Mouse (Mus musculus): ENCODE measurements around the gene Arl15.

Gene Arl15

DNA sequence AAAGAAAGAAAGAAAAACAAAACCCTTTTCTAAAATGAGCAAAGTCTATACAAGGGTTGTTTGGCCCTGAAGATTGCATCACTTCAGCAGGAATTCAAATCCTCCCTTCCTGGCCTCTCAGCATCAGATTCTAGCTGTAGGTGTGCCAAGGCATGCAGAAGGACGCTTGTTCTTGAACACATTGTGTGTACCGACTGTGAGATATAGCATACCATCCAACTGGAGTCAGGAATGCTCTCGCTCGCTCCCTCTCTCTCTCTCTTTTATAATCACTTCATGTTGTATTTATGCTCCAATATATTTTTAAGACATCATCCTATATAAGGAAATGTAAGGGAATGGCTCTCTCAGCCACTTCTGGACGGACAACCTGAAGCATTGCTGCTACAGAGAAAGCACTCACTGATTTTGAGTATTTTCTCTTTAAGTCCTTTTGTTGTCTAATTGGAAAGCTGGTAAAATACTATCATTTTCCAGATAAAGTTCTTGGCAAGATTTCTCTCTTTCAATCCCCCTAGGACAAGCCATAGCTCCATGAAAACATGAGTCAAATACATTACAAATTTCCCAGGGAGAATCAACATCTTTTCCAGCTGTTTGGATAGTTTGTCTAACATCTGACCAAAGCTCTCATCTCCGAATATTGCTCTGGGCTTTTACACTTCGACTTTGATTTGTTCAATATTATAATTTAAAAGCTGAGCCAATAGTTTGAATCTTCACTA, 300.0 kb downstream of the Arl15 start:
- no peak for DNase-seq (ENCODE audit: low spot score in 2 of 2)

DNA sequence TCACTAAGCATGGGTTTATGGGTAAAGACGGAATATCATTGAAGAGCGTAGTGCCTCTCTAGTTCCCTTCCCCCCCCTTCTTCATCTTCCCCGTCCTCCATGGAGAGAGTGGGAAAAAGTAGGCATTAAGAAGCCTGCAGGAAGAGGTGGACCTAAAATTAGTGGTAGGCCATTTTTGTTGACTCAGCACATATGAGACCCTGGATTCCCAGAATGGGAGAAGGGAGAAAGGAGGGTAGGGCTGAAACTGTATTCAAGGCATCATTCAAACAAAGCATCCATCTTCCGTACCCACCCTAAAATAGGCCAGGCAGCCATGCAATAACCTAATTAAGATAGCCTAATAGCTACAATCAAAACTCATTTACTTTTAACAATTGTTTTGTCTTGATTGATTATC, 301.1 kb downstream of the Arl15 start:
- DNase-seq (ENCODE audit: low spot score in 2 of 2): no peak

DNA sequence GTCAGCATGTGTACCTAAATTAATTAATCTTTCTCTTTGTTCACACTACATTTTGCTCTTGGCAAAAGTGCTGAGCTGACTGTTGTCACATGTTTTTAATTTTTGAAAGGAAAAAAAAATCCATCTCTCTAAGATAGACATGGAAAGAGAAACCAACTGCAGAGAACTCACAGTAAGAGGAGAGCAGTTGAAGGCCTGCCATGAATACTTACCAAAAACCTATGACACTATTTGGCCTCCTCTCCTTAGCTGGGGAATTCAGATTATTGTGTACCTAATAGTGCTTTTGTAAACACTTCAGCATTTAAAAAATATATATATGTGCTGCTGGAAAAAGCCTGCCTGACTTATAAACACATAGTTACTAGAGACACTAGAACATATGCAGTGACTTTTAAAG, 302.1 kb downstream of the Arl15 start:
- DNase-seq (ENCODE audit: low spot score in 2 of 2): no peak

DNA sequence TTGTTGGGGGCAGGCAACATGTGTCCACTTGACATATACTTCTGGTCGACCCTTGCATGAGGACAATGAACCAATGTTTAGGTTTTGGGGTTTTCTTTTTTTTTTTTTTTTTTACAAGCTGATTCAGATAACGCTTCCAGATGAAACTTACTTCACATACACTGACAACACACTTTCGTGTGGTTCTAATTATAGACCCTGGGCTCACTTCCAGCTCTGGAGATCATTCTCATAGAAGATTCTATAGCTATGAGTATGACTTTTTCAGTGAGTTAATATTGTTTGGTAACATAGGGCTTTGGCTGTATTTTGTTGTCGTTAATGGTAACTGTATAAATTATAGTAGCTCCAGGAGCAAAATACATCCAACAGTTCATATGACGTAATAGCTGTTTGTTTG, 306.9 kb downstream of the Arl15 start:
- DNase-seq (ENCODE audit: low spot score in 2 of 2): no peak

DNA sequence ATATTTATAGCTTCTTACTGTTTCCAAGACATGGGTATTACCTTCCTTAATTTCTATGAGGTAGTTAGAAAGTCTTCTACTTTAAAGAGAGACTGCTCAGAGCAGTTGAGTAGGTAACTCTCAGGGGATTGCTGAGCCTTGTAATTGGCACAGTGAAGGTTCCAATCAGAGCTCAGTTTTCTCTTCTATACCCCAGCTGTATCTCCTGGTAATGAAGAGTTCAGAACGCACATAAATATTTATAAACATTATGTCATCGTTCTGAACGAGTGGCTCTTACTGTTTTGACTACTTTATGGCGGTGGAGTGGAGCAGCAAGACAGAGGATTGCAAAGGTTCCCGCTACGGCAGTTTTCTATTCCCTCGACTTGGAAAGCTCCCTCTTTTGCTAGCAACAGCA, 311.8 kb downstream of the Arl15 start:
- no peak for DNase-seq (ENCODE audit: low spot score in 2 of 2)

DNA sequence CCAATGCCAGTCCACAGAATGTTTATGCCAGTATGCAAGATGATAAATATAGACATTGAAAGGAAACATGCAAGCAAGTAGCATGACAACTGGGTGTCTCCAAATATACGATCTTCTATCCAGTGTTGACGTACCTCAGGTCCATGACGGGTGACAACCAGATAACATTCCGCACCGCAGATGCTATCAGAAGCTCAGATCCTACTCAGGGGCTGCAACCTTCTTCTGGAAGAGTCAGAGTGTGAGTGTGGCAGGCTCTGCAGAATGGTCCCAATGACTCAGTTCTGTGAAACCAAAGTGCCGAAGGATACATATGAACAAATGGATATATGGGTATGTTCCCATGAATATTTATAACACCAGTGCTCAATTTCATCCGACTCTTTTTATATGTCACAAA, 313.2 kb downstream of the Arl15 start:
- no peak for DNase-seq (ENCODE audit: low spot score in 2 of 2)

DNA sequence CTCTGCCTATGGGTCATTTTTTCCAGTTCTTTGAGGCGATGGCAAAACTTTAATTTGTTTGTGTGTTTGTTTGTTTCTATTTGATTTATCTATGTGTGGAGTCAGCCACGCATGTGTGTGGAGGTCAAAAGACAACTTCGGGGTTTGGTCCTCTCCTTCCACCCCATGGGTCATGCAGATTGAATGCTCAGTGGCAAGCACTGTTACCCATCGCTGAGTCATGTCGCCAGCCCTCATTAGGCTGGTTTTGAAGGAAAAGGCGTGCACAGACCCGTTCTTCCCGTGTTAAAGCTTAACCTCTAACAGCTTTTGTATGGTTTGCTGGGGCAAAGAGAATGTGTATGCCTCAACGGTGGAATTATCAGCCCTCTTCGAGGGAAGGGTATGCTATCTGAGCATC, 315.1 kb downstream of the Arl15 start:
- no peak for DNase-seq (ENCODE audit: low spot score in 2 of 2)

DNA sequence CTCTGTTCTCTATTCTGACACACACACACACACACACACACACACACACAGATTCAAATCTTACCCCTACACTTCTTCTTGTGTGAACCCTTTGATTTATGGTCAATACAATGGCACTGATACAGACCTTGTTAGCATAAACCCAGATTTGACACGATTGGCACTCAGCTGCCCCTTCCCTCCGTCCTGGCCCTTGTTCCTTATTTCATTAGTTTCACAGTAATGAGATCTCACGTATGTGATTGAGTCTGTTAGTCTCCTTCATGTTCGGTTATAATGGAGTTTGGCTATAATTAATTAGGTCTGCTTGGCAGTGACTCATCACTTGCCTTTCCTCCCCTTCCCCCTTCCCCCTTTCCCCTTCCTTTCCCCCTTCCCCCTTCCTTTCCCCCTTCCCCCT, 315.5 kb downstream of the Arl15 start:
- no peak for DNase-seq (ENCODE audit: low spot score in 2 of 2)

DNA sequence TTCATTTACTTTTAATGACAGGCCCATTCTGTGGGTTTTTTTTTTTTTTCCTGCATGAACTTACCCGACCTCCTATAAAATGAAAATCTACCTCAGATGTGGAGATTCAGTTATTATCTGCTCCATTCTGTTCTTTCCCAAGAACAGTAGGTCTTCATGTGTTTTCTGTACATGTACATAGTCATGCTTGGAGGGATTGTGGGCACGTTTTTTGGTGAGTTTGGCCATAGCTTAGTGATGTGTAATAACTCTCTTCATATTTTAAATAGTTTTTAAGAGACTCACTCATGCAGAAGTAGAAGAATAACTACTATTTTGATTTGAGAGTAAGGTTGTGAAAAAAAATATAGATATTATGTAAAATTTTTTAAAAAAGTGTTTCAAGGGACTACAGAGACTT, 319.2 kb downstream of the Arl15 start:
- no peak for DNase-seq (ENCODE audit: low spot score in 2 of 2)

DNA sequence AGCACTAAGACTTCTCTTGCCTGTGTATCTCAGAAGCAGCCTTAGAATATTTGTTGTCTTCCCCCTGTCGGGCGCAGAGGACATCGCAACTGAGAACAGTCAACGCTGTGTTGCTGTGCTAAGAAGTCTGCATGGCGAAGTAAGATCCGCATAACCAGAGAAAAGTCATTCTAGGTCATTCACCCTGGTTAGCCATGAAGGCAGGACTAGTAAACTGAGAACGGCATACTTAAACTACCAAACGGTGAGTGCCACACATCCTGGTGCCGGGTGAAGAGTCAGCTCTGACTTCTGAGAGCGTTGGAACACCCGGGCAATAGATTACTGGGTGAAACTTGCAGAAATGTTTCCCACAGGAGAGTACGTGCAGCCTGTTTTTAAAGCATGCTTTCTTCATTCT, 320.3 kb downstream of the Arl15 start:
- DNase-seq (ENCODE audit: low spot score in 2 of 2): no peak

DNA sequence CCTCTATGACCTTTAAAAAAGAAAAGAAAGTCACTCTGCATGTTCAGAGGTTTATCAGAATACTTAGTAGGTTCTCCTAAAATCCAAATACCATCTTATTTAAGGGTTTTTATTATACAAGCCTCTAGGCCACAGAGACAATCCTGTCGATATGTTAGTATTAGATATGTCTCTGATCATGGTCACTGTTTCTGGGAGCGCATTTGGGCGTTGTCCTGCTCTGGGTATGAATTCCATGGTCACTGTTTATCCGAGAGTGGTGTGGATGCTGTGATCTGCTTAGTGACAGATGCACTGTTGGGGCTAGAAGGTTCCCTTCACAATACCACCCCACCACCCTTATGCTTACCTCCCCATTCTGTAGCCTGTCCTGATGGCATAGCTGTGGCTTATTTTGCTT, 320.8 kb downstream of the Arl15 start:
- DNase-seq (ENCODE audit: low spot score in 2 of 2): no peak

DNA sequence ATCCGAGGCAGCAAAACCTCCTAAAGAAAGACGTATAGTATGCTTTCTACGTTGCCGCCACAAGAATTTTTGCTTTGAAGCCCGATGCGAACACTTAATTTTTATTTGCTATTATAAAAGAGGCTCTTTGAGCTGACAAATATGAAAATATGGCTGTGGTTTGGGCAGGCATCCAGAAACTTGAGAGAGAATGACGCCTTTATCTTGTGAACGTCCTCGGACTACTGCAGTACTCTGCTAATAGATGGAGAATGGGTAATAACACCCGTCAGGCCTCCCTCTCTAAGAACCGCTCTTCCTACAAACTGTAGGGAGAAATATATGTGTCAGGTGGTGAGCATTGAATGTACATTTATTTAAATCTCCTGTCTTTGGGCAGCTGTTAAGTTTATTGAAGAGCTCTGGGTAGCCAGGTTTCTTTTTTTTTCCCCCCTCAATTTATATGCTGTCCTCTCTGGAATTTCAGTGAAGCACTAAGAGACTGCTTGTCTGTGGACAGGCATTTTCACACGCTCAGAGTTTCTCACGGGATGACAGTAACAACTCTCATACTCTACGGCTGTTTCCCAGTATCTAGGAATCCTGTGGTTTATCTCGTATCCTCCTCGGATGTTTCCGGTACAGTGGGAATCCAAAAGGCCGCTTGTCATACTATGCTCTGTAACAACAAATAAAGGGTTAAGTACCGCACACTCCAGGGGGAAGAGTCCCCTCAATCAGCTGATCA, 324.0 kb downstream of the Arl15 start:
- DNase-seq (ENCODE audit: low spot score in 2 of 2): no peak

DNA sequence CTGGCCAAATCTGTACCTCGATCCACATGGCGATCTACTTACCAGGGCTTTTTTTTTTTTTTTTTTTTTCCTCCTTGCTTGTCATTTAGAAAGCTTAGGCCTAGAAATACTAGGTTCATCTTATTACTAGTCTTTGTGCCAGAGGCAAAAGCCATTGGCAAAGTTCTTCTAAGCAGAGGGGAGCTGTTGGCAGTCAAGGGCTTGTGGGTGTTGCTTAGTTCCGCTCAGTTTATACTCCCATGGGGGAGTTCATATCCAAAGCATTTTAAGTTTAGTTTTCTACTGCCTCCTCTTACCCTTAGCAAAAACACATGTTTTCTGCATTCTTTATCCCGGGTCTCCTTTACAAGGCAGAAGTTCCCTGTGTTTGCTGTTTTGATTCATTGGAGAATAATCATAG, 325.5 kb downstream of the Arl15 start:
- no peak for DNase-seq (ENCODE audit: low spot score in 2 of 2)

DNA sequence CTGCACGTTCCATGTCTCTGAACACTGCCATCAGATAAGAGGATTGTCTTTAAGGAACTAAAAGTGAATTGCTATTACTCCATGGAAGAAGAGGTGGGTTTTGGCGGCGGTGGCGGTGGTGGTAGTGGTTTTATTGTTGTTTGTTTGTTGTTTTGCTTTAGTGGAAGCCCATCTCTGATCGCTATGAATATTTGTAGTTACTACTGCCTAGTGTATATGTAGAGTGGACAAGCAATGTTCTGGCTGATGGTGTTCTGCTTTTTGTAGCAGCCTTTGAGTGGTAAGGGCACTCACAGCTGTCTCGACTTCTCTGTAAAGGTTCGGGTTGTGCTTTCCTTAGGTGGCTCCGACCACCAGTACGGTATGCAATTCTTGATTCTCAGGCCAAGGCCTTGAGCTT, 327.3 kb downstream of the Arl15 start:
- DNase-seq (ENCODE audit: low spot score in 2 of 2): no peak

DNA sequence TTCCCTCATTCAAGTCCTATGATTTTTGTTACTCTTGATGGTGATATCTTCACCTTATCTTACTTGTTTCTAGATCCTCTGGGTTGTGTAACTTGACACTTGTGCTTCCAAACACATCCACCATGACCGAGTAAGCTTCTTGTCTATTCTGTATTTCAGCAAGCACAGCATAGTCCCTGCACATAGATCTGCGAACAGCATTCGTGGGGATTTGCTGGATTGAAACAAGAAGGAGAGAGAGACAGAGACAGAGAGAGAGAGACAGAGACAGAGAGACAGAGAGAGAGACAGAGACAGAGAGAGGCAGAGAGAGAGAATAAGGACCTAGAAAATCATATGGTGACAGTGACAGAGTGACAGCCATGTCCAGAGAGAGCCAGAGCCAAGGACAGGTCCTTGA, 329.1 kb downstream of the Arl15 start:
- no peak for DNase-seq (ENCODE audit: low spot score in 2 of 2)

DNA sequence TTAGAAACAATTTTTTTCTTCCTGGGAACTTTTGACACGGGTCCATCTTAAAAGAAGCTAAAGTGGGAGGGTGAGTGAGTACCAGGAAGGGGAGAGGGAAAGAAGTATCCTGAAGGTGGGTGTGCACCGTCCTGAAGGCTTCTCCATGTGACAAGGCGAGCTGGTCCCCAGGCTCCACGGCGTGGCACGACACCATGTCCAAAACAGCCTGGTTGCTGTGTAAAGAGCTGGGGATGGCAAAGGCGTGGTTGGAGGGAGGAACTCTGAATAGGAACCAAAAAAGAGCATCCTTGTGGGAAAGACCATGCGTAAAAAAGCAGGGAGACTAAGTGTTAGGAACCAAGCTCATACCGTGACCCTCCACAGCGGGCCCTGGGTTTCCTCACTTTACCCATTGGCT, 330.1 kb downstream of the Arl15 start:
- no peak for DNase-seq (ENCODE audit: low spot score in 2 of 2)

DNA sequence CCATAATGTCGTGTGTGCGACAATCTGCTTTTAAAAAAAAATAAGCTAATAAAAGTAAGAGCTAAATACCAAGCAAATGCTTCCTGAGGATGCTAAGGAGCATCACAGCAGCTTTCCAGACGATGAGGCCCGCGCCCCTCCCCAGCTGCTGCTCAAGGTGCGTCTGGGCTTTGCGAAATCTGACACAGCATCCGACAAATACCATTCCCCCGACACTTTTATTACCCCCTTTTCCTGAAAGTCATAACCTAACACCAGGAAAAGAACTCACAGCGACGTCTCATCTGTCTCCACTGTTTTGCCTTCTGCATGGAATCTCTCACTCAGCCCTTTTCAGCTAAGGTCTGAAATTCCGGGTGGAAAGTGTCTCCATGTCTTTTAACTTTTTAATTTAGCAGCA, 330.7 kb downstream of the Arl15 start:
- peak in 1 of 2 experiments; percentile 47 for DNase-seq (ENCODE audit: low spot score in 2 of 2)

DNA sequence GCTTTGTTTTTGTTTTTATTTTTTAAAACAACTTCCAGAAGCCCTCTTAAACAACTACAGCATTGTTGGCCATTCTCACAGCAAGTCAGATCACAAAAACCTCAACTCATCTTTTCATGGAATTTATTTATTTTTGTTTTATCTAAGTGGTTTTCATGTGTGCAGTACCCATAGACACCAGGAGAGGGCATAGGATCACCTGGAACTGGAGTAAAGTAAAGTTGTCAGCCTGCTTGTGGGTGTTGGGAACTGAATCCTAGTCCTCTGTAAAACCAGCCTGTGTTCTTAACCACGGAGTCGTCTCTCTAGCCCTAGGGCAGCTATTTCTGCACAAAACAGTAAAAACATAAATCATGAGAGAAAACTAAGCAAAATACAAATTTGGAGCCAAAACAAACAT, 334.1 kb downstream of the Arl15 start:
- no peak for DNase-seq (ENCODE audit: low spot score in 2 of 2)

DNA sequence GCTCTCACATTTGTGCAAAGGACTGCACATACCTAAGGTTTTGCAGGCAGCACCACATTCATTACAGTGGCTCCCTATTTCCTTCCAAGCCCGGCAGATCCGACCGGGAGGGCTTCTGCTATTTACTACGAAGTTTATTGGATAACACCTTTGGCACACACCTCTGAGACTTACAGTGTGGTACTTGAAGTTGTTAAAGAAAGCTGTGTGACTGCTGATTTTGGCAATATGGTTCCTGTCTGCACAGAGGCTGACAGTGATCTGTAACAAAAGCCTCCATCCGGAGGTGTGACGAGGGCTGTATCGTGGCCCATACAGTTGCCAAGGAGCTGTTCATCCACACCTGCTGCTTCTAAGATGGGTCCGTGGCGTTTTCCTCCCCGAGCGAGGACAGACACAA, 335.7 kb downstream of the Arl15 start:
- DNase-seq (ENCODE audit: low spot score in 2 of 2): no peak

DNA sequence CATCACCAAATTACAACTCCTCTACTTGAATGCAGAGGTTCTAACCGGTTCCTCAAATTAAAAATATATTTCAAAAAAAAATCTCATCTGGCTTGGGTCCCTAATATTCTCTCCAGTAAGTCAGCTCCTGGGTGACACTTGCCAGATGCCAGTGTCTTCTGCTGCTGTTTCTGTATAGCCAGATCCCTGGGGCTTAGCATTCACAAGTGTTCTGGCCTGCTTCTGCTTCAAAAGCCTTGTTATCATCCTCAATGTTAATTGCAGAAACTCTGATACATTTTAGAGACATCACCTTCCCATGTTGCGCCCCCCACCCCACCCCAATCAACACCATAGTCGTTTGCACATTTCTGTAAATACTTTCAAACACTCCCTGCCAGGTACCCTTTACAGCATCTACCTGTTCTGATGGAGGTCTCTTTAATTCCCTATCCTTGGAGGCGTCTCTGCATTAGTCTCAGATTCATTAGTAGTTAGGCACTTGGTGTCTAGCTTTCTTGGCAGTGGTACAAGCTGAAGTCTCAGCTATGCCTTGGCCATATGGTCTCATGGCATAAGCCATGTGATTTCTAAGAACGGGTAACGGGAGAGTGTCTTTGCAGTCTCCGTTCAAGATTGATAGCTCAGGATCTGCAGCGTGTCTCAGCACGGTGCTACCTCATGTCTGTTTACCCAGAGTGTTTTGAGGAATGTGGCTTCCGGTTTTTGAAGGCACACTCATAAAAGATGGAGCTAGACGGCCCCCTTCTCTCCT, 336.4 kb downstream of the Arl15 start:
- DNase-seq (ENCODE audit: low spot score in 2 of 2): no peak

DNA sequence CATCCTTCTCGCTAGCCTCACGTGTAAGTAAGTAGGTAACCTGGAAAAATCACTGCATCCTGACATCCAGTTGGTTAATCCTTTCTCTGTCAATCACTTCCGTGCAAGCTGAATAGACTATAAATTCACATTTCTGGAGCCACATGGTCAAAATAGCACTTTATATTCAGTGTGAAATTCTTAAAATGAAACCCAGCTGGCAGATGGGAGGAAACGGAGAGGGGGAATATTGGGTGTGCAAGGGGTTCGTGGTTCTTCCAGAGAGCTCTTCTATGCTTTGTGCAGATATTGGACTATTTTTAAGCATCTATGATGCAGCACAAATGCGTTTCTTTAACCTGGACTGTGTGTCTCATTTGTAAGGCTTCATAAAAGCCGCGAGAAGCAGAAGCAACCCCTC, 344.6 kb downstream of the Arl15 start:
- DNase-seq (ENCODE audit: low spot score in 2 of 2): no peak

DNA sequence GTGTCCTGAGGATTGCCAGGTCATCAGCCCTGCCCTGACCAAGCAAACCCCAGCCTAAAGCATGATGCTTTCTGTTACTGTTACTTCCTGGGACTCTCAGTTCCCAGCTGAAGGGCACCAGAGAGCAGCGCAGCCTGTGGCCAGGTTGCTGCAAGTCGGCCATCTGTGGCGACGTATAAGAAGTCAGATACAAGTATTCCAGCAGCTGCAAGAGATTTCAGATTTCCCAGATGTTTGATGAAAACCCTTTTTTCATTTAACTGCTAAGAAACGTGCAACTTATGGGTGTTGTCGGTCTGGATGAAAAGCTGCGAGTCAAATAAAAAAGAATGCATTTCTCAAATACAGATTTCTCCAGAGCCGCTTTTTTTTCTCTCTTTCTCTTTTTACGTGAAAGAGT, 345.3 kb downstream of the Arl15 start:
- DNase-seq (ENCODE audit: low spot score in 2 of 2): no peak

DNA sequence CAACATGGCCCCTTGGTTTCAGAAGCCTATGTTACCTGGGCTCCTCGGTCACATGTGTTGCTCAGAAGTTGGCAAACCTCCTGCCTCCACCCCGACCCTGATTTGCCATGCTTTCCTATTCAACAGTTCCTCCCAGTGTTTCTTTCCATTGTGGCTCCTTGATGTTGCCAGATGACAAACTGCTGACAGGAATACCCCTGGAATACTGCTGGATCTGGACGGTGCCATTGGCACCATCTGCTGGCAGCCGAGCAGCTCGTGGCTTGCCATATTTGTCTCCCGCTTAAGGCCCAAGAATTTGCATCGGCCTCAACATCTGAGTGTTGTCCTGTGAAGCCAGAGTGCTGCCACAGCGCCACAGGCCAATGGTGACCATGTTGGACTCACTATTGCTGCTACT, 348.5 kb downstream of the Arl15 start:
- no peak for DNase-seq (ENCODE audit: low spot score in 2 of 2)

Data from spleen, postnatal 4 days (tissue).